Mouse (Mus musculus): ENCODE measurements around the gene Gabrg1. TPM values are rescaled to one million over a fixed set of nuclear protein-coding genes. Genes with fewer than 3 reads are reported as not detected.

The Gabrg1 gene
- not detected for polyA plus RNA-seq (2014; fragmentation: Illumina TruSeq; extraction: RNeasy Lipid Tissue Mini Kit (QIAGEN cat#74804); ENCODE audit: low read depth, low replicate concordance)

DNA sequence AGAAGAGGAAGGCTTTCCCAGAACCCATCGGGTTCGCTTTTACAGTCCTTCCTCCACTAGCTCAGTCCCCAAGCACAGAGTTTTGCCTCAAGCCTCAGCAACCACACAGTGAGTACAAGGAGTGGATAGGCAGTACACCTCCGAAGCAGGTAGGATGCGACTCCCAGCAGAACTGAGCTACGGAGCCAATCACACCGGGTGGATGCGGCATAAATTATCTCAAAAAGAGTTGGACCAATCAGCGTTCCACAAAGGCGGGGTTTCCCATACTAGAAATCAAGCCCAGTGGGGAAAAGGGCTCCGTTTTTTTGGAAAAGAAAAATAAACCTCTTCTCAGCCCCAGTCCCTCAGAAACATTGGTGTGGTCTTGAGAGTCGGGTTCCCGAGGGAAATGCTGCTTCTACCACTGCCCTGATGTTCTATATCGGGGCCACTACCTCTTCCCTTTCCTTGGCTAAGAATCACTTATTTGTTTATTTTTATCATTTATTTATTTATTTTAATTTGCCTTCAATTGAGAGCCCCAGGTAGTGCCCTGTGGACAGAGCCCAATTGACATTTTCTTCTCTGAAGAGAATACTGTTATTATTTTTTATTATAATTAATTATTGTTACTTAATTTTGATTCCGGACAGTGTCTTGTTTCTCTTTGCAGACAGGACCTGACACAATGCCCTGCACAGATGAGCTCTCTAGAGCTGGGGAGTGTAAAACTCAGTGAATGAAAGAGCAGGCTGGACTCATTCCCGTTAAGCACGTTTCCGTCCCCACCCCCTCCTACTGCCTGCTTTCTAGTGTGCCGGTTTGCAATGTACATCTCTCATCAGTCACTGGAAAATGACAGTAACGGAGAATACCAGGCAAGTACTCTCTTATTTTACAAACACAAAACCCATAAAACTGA is at the start of gene Gabrg1:
TSS of gene Gabrg1 (minus strand) at position 426 of the 904 bp plus-strand sequence.

Measured in heart, adult 10 weeks (tissue).